Mouse (Mus musculus) stomach, postnatal 0 days (tissue): ENCODE data around the gene Arhgef2. TPM values are rescaled to one million over a fixed set of nuclear protein-coding genes. Genes with fewer than 3 reads are reported as not detected.

ENCODE experiments used
- ATAC-seq: fragments of 200-750 bp; cut with Nextera tagmentation; 2 replicates; pipeline ENCODE4 v1.8.0; 2017; ENCODE audit not compliant: low FRiP score, low TSS enrichment
- DNase-seq: peaks from one replicate; pipeline ENCODE4 v3.0.0-alpha.2; 2016; ENCODE audit warnings: low spot score
- H3K27ac ChIP-seq: fragments of 300-500 bp; sonication (generic); replicated peaks from 2 replicates; pipeline ENCODE4 v1.5.1; 2014; ENCODE audit warnings: mild to moderate bottlenecking, control low read depth
- H3K27me3 ChIP-seq: fragments of 300-500 bp; sonication (generic); 2 replicates; pipeline ENCODE4 v1.6.1; 2014; ENCODE audit warnings: low read length; ENCODE audit not compliant: control insufficient read depth, insufficient read depth
- H3K36me3 ChIP-seq: fragments of 300-500 bp; sonication (generic); 2 replicates; pipeline ENCODE4 v1.6.1; 2014; ENCODE audit warnings: low read length, mixed read lengths; ENCODE audit not compliant: control insufficient read depth, insufficient read depth
- H3K4me1 ChIP-seq: fragments of 300-500 bp; sonication (generic); replicated peaks from 2 replicates; pipeline ENCODE4 v1.6.1; 2014; ENCODE audit warnings: antibody characterized with exemption; ENCODE audit not compliant: control insufficient read depth, insufficient read depth
- H3K4me2 ChIP-seq: fragments of 300-500 bp; sonication (generic); replicated peaks from 2 replicates; pipeline ENCODE4 v1.6.1; 2014; ENCODE audit warnings: low read depth, mild to moderate bottlenecking, control low read depth, moderate library complexity
- H3K4me3 ChIP-seq: fragments of 300-500 bp; sonication (generic); 2 replicates; pipeline ENCODE4 v1.5.1; 2014; ENCODE audit warnings: low read depth, low read length, control low read depth
- H3K9ac ChIP-seq: fragments of 300-500 bp; sonication (generic); 2 replicates; pipeline ENCODE4 v1.6.1; 2014; ENCODE audit warnings: mild to moderate bottlenecking, low read length, control low read depth, mixed read lengths
- H3K9me3 ChIP-seq: fragments of 300-500 bp; sonication (generic); 2 replicates; pipeline ENCODE4 v1.6.1; 2016; ENCODE audit warnings: low read length; ENCODE audit not compliant: control insufficient read depth
- CTCF ChIP-seq: IDR thresholded peaks from 2 replicates; pipeline ENCODE4 v1.5.1; 2016; ENCODE audit warnings: antibody characterized with exemption, low read depth, mild to moderate bottlenecking, moderate library complexity
- EP300 ChIP-seq: optimal IDR thresholded peaks from 2 replicates; pipeline ENCODE3; 2016; ENCODE audit warnings: antibody characterized with exemption
- WGBS: fragments of 180-500 bp; shearing (Covaris S2); extraction: QIAGEN DNeasy Blood & Tissue Kit; methylation state at CpG from one replicate; pipeline ENCODE4 v1.1.7; 2014; 5-methylcytosine and 5-hydroxymethylcytosine counted together
- polyA plus RNA-seq: library from polyadenylated mRNA; unstranded; fragments of >200 nt; fragmentation: Nextera tagmentation; extraction: Ambion mirVana; gene quantifications from 2 replicates; pipeline ENCODE4 v1.2.1, GENCODE M21; 2015

Arhgef2 gene
- polyA plus RNA-seq, 1 experiment from 2014 or later = 29.0 TPM

DNA sequence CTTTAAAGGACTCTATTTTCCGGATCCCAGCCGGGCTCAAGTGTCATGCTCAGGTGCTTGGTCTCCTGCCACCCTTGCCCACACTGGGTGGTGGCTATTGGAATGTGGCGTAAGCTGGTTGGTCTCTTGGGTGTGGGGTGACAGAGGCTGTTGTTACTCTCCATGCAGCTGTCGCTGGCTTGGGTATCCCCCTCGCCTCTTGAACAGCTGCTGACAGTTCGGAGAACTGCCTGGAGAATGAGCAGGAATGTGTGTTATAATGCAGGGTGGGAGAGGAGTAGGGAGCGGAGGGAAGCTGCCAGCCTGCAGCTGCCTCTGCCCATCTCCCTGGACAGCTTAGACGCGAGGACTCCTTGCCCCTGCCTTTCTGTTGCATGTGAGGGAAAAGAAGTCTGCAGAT is 24.3 kb downstream of the Arhgef2 start:
- no peaks in the 10 kb centered on the region for H3K27me3 ChIP-seq
- no peaks in the 10 kb centered on the region for H3K9me3 ChIP-seq
- TF ChIP-seq CTCF (no peak), EP300 (no peak)
- ATAC-seq = no peak
- H3K27ac ChIP-seq = no peak overlapping the region
- peaks cover 16% of the 10 kb centered on the region for H3K36me3 ChIP-seq
- no peak for DNase-seq
- H3K4me2 ChIP-seq = no peak overlapping the region
- peaks cover 5% of the 10 kb centered on the region; the same call in 1 of the 2 replicates for H3K4me1 ChIP-seq
- H3K9ac ChIP-seq = no peak overlapping the region
- no peak overlapping the region for H3K4me3 ChIP-seq
- WGBS = 80% methylated on average over 9 of the region's 9 CpGs

DNA sequence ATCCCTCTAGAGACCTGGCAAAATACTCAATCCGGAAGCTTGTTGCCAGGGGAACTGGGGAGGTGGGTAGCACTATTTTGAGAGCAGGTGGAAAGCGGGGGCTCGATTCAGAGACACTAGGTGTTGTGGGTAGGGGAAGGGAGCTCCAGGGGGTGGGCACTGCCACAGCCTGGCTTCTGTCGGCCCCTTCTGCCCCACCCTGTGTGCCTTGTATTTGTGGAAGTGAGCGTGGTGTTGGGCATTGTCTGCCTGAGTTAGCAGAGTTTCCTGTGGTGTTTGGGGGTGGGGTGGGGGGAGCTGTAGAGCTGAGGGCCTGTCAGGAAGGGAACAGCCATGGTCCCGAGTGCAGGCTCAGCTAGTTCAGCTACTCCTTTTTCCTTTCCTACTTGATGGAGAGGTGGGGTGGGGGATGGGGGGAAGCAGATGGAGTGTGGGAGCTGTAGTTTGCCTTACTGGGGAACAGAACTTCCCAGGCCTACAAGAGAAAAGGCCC is 25.1 kb downstream of the Arhgef2 start:
- H3K4me2 ChIP-seq = no peak overlapping the region
- H3K27me3 ChIP-seq = no peaks in the 10 kb centered on the region
- TF ChIP-seq EP300 (no peak), CTCF (no peak)
- DNase-seq = no peak
- H3K27ac ChIP-seq = peak overlapping the region; percentile 8
- 0 out of 2 replicates have a peak, but pooled peaks cover 2% of the 10 kb centered on the region for H3K4me1 ChIP-seq
- H3K4me3 ChIP-seq = no peak overlapping the region
- peaks cover 25% of the 10 kb centered on the region for H3K36me3 ChIP-seq
- WGBS = 64% methylated on average over 6 of the region's 6 CpGs
- no peaks in the 10 kb centered on the region for H3K9me3 ChIP-seq
- H3K9ac ChIP-seq = no peak overlapping the region
- ATAC-seq = no peak; the same call in 1 of the 2 replicates

DNA sequence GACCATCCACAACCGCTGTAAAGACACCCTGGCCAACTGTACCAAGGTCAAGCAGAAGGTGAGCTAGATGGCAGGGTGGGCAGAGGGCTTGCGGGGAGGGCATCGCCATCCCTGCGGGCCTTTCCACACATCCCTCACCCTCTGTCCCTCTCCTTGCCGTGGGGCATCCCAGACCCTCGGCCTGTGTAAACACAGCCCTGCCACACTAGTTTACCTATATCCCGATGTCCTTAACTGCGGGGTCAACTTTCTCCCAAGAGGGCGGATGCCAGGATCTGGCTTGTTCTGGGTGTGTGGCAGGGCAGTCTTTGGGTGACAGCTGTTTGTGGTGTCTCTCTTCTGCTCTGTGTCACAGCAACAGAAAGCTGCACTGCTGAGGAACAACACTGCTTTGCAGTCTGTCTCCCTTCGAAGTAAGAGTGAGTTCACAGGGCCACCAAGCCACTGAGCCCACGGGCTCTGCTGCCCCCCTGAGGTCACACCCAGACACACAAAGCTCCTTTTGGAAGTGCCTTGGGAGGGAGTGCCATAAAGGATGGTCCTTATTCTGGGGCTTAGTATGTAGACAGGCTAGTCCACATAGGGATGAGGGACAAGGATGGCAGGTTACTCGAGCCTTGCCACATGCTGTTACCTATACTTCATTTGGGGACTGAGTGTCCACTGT is 26.3 kb downstream of the Arhgef2 start:
- Histone ChIP-seq H3K4me2 (no peak overlapping the region), H3K9ac (no peak overlapping the region), H3K4me3 (no peak overlapping the region), H3K36me3 (peaks cover 37% of the 10 kb centered on the region), H3K4me1 (no peaks in the 10 kb centered on the region), H3K27me3 (no peaks in the 10 kb centered on the region), H3K27ac (no peak overlapping the region), H3K9me3 (no peaks in the 10 kb centered on the region)
- no peak for TF ChIP-seq EP300
- peak; percentile 78 for TF ChIP-seq CTCF
- ATAC-seq (no peak), DNase-seq (peak; percentile 62)
- WGBS = 57% methylated on average over 12 of the region's 12 CpGs

DNA sequence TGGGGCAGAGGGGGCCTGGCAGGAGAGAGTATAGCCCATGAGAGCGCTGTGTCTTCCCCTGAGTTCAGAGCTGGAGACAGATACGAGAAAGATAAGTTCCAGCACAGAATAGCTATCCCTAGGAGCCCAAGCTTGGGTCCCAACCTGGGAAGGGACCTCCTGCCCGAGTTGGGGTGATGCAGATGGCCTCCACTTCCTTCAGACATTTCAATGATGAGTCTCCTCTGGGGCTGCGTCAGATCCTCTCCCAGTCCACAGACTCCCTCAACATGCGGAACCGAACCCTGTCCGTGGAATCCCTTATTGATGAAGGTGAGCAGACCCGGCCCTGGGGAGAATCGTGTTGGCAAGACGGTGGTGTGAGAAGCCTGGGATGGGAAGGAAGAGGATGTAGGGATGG is 27.3 kb downstream of the Arhgef2 start:
- DNase-seq (no peak), ATAC-seq (no peak)
- no peaks in the 10 kb centered on the region for H3K9me3 ChIP-seq
- no peak overlapping the region for H3K4me3 ChIP-seq
- no peak overlapping the region for H3K9ac ChIP-seq
- WGBS = 90% methylated on average over 10 of the region's 10 CpGs
- H3K27me3 ChIP-seq = no peaks in the 10 kb centered on the region
- H3K4me1 ChIP-seq = no peaks in the 10 kb centered on the region
- no peak for TF ChIP-seq EP300
- no peak for TF ChIP-seq CTCF
- peaks cover 38% of the 10 kb centered on the region for H3K36me3 ChIP-seq
- no peak overlapping the region for H3K27ac ChIP-seq
- no peak overlapping the region for H3K4me2 ChIP-seq

DNA sequence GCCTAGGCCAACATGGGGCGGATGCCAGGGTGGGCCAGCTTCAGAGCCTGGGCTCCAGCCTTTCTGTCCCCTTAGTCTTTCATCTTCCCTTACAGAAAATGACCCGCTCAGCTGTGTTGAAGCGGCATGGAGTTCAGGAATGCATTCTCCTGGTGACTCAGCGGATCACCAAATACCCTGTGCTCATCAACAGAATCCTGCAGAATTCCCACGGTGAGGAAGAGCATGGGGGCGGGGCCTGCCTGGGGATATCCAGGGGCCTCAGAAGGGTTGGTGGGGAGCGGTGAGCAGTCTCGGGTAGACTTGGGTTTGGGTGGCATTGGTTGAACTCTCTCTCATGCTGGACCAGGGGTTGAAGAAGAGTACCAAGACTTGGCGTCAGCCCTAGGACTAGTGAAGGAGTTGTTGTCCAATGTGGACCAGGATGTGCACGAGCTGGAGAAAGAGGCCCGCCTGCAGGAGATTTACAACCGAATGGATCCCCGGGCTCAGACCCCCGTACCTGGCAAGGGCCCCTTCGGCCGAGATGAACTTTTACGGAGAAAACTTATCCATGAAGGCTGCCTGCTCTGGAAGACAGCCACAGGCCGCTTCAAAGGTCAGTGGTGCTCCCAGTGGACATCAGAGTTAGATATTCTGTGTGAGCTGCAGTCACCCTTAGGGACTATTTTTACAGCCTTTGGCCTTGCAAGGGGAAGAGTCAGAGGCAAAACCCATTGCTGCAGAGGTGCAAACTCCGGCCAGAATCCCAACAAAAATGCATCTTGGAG is 29.9 kb downstream of the Arhgef2 start:
- Histone ChIP-seq H3K4me2 (no peak overlapping the region), H3K9me3 (no peaks in the 10 kb centered on the region), H3K9ac (no peak overlapping the region), H3K4me1 (no peaks in the 10 kb centered on the region), H3K27ac (no peak overlapping the region), H3K36me3 (peaks cover 53% of the 10 kb centered on the region), H3K4me3 (no peak overlapping the region), H3K27me3 (no peaks in the 10 kb centered on the region)
- TF ChIP-seq EP300 = no peak
- TF ChIP-seq CTCF = no peak
- no peak for DNase-seq
- no peak for ATAC-seq
- WGBS = 90% methylated on average over 19 of the region's 19 CpGs

DNA sequence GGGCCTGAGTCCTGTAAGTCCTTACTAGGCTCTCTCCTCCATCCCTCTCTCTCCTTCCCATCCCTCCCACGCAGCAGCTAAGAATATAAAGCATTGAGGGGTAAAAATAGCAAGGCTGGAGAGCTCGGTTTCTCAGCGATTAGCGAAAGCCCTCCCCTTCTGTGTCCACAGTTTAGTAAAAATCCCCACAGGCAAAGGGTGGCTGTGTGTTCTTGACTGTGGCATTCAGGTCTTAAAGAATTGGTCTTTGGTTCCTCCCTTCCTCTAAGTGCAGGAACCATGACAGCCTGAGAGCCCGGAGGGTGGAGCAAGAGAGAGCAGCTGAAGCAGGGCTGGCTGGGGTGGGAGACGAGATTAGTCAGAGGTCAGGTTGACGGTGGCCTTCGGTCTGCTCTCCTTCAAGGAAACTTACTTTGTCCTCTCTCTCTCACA is 30.8 kb downstream of the Arhgef2 start:
- Histone ChIP-seq H3K9ac (no peak overlapping the region), H3K9me3 (no peaks in the 10 kb centered on the region), H3K4me1 (no peaks in the 10 kb centered on the region), H3K4me3 (no peak overlapping the region), H3K36me3 (peaks cover 53% of the 10 kb centered on the region), H3K27ac (no peak overlapping the region), H3K27me3 (no peaks in the 10 kb centered on the region), H3K4me2 (no peak overlapping the region)
- DNase-seq (no peak), ATAC-seq (no peak)
- 81% methylated on average over 8 of the region's 8 CpGs for WGBS
- TF ChIP-seq CTCF (no peak), EP300 (no peak)
